Mouse (Mus musculus) MEL-GATA-1-ER (cell line): ENCODE measurements at regions not wholly inside any gene's neighbourhood (a gene's known extent, or its start where the extent isn't known, plus 50 kb on each side); places are given as distances from the start of the nearest gene placed in this dataset.

ENCODE experiments used
- DNase-seq: peaks from one replicate; pipeline ENCODE4 v3.0.0-alpha.2; 2012; ENCODE audit warnings: low read depth; ENCODE audit errors: extremely low read depth

- DNase-seq, result peak; percentile 14
Observed at GRCm38 (mm10) chr8:78003888-78004543, 209.1 kb upstream of the Ttc29 start.

GRCm38 (mm10) chr8:78004891-78005290, 208.2 kb upstream of the Ttc29 start:
- no peak for DNase-seq

GRCm38 (mm10) chr8:78013101-78013500, 200.0 kb upstream of the Ttc29 start:
- DNase-seq, result no peak

GRCm38 (mm10) chr8:78018430-78019180, 194.5 kb upstream of the Ttc29 start:
- DNase-seq, result no peak

GRCm38 (mm10) chr8:78021473-78021872, 191.6 kb upstream of the Ttc29 start:
- DNase-seq, result no peak

GRCm38 (mm10) chr8:78022986-78023385, 190.1 kb upstream of the Ttc29 start:
- DNase-seq, result no peak

GRCm38 (mm10) chr8:78023467-78023866, 189.6 kb upstream of the Ttc29 start:
- no peak for DNase-seq

GRCm38 (mm10) chr8:78023936-78024335, 189.2 kb upstream of the Ttc29 start:
- no peak for DNase-seq

- DNase-seq, result no peak
Observed at GRCm38 (mm10) chr8:78024964-78025363, 188.1 kb upstream of the Ttc29 start.

GRCm38 (mm10) chr8:78027371-78027770, 185.7 kb upstream of the Ttc29 start:
- DNase-seq, result no peak

- DNase-seq, result no peak
Observed at GRCm38 (mm10) chr8:78028928-78029327, 184.2 kb upstream of the Ttc29 start.

- DNase-seq, result no peak
Observed at GRCm38 (mm10) chr8:78031811-78032210, 181.3 kb upstream of the Ttc29 start.

GRCm38 (mm10) chr8:78034687-78035086, 178.4 kb upstream of the Ttc29 start:
- DNase-seq, result no peak

- no peak for DNase-seq
Observed at GRCm38 (mm10) chr8:78037218-78037617, 175.9 kb upstream of the Ttc29 start.

GRCm38 (mm10) chr8:78046691-78047090, 166.4 kb upstream of the Ttc29 start:
- no peak for DNase-seq

- no peak for DNase-seq
Observed at GRCm38 (mm10) chr8:78050768-78051167, 162.3 kb upstream of the Ttc29 start.

GRCm38 (mm10) chr8:78054435-78054834, 158.7 kb upstream of the Ttc29 start:
- no peak for DNase-seq

GRCm38 (mm10) chr8:78054920-78055319, 158.2 kb upstream of the Ttc29 start:
- no peak for DNase-seq

- DNase-seq, result no peak
Observed at GRCm38 (mm10) chr8:78055531-78055930, 157.6 kb upstream of the Ttc29 start.

- no peak for DNase-seq
Observed at GRCm38 (mm10) chr8:78057357-78057756, 155.7 kb upstream of the Ttc29 start.

- no peak for DNase-seq
Observed at GRCm38 (mm10) chr8:78061827-78062719, 151.0 kb upstream of the Ttc29 start.

- no peak for DNase-seq
Observed at GRCm38 (mm10) chr8:78063529-78063928, 149.6 kb upstream of the Ttc29 start.
